Mouse (Mus musculus) ES-Bruce4 (cell line): ENCODE measurements around the gene Zfp831. TPM values are rescaled to one million over a fixed set of nuclear protein-coding genes. Genes with fewer than 3 reads are reported as not detected.

Source experiments
- H3K27ac ChIP-seq: 2 replicates; pipeline ENCODE4 v1.5.1; 2012; ENCODE audit warnings: low read length, inconsistent platforms; ENCODE audit not compliant: insufficient read depth
- H3K27me3 ChIP-seq: 2 replicates; pipeline ENCODE4 v1.6.1; 2012; ENCODE audit warnings: mild to moderate bottlenecking, low read length, inconsistent platforms; ENCODE audit not compliant: control insufficient read depth, poor library complexity, insufficient read depth, severe bottlenecking
- H3K36me3 ChIP-seq: 2 replicates; pipeline ENCODE4 v1.6.1; 2012; ENCODE audit warnings: inconsistent platforms, mild to moderate bottlenecking, low read length, moderate library complexity; ENCODE audit not compliant: control insufficient read depth, poor library complexity, insufficient read depth, severe bottlenecking
- H3K4me1 ChIP-seq: one replicate; pipeline ENCODE4 v1.8.1; 2011; ENCODE audit warnings: low read length; ENCODE audit not compliant: control insufficient read depth, insufficient read depth
- H3K4me3 ChIP-seq: 2 replicates; pipeline ENCODE4 v1.5.1; 2011; ENCODE audit warnings: low read depth, mild to moderate bottlenecking, low read length
- H3K9ac ChIP-seq: 2 replicates; pipeline ENCODE4 v1.6.1; 2012; ENCODE audit warnings: low read depth, mild to moderate bottlenecking, inconsistent platforms; ENCODE audit not compliant: poor library complexity, severe bottlenecking
- H3K9me3 ChIP-seq: replicated peaks from 2 replicates; pipeline ENCODE4 v1.6.1; 2012; ENCODE audit warnings: mild to moderate bottlenecking, low read length, inconsistent platforms; ENCODE audit not compliant: control insufficient read depth, poor library complexity, insufficient read depth, severe bottlenecking
- CTCF ChIP-seq: IDR thresholded peaks from one replicate; pipeline ENCODE4 v1.8.1; 2011; ENCODE audit warnings: low read depth, low read length
- EP300 ChIP-seq: IDR thresholded peaks from 2 replicates; pipeline ENCODE4 v1.6.1; 2011; ENCODE audit warnings: low read depth, low read length; ENCODE audit not compliant: insufficient read depth
- POLR2A ChIP-seq: IDR thresholded peaks from one replicate; pipeline ENCODE4 v1.8.1; 2011; ENCODE audit warnings: low read length; ENCODE audit not compliant: insufficient read depth
- polyA plus RNA-seq: library from polyadenylated mRNA; stranded (reverse); fragments of >200 nt; gene quantifications from 2 replicates; pipeline ENCODE4 v1.2.4, GENCODE M21; 2011; ENCODE audit warnings: low read depth; ENCODE audit not compliant: missing spikeins, insufficient read depth, insufficient read length

The Zfp831 gene
- polyA plus RNA-seq, 1 experiment, result not detected

DNA sequence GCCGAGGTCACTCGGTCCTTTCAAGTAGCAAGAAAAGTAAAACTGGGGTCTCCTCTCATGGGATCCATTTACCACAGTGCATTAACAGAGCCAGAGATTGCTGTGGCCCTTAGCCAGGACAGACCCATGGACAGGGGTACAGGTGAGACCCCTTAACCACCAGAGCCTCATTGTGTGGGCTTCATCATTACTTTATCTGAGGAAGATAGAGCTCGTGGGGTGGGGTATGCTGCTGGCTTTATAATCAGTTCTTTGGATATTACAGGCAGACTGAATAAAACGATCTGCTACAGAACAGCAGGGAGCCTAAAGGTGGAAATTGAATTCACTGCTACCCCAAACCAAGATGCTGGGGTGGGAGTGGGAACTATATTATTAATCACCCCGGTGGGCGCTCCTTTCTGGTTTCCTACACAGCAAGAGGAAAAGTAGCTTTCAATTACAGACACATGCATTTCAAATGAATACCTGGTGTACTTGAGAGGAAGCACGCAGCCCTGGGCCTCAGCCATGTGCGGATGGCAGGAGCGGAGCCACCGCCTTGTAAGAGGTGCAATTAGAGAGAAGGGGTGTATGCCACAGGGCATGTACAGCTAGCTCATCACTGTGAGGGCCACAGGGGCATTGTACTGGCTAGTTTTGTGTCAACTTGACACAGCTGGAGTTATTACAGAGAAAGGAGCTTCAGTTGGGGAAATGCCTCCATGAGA, 83.9 kb downstream of the Zfp831 start:
- Histone ChIP-seq H3K36me3 (no peaks in the 10 kb centered on the region), H3K4me3 (no peak overlapping the region), H3K27ac (no peak overlapping the region), H3K9me3 (no peaks in the 10 kb centered on the region), H3K27me3 (no peaks in the 10 kb centered on the region), H3K9ac (no peak overlapping the region), H3K4me1 (no peaks in the 10 kb centered on the region)
- TF ChIP-seq POLR2A (no peak), EP300 (no peak), CTCF (no peak)

GRCm38 (mm10) chr2:174731939-174732338, 88.6 kb downstream of the Zfp831 start:
- TF ChIP-seq POLR2A (no peak), CTCF (no peak), EP300 (no peak)
- Histone ChIP-seq H3K36me3 (no peaks in the 10 kb centered on the region), H3K27ac (no peak overlapping the region), H3K4me3 (no peak overlapping the region), H3K4me1 (no peaks in the 10 kb centered on the region), H3K27me3 (no peaks in the 10 kb centered on the region), H3K9ac (no peak overlapping the region), H3K9me3 (no peaks in the 10 kb centered on the region)

GRCm38 (mm10) chr2:174735270-174735669, 91.9 kb downstream of the Zfp831 start:
- no peak overlapping the region for H3K4me3 ChIP-seq
- no peaks in the 10 kb centered on the region for H3K9me3 ChIP-seq
- TF ChIP-seq POLR2A, result no peak
- TF ChIP-seq EP300, result no peak
- TF ChIP-seq CTCF, result no peak
- no peaks in the 10 kb centered on the region for H3K36me3 ChIP-seq
- H3K9ac ChIP-seq, result no peak overlapping the region
- H3K27me3 ChIP-seq, result no peaks in the 10 kb centered on the region
- no peak overlapping the region for H3K27ac ChIP-seq
- H3K4me1 ChIP-seq, result no peaks in the 10 kb centered on the region

DNA sequence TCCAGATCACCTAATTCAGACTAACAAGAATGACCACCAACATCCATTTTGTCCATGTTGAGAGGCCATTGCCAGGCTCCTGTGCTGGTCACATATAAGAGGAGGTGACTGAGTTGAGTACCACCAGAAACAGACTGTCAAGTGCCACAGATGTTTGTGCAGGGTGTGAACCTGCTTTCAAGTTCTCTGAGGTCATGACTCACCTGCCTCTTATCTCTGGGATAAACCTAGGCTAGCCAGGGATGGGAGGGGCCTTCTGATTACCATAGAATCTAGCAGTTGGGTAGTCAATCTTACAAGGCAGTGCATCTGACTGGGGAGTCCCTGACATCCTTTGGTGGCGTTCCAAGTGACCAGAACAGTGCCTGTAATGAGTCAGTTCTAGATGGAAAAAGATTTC, 103.8 kb downstream of the Zfp831 start:
- Histone ChIP-seq H3K36me3 (no peaks in the 10 kb centered on the region), H3K27ac (no peak overlapping the region), H3K27me3 (no peaks in the 10 kb centered on the region), H3K9ac (no peak overlapping the region), H3K4me3 (no peak overlapping the region), H3K4me1 (no peaks in the 10 kb centered on the region), H3K9me3 (no peaks in the 10 kb centered on the region)
- no peak for TF ChIP-seq CTCF
- no peak for TF ChIP-seq EP300
- no peak for TF ChIP-seq POLR2A

GRCm38 (mm10) chr2:174748381-174748780, 105.0 kb downstream of the Zfp831 start:
- Histone ChIP-seq H3K9ac (no peak overlapping the region), H3K4me1 (no peaks in the 10 kb centered on the region), H3K36me3 (no peaks in the 10 kb centered on the region), H3K27ac (no peak overlapping the region), H3K4me3 (no peak overlapping the region), H3K9me3 (no peaks in the 10 kb centered on the region), H3K27me3 (no peaks in the 10 kb centered on the region)
- TF ChIP-seq CTCF (no peak), POLR2A (no peak), EP300 (no peak)

DNA sequence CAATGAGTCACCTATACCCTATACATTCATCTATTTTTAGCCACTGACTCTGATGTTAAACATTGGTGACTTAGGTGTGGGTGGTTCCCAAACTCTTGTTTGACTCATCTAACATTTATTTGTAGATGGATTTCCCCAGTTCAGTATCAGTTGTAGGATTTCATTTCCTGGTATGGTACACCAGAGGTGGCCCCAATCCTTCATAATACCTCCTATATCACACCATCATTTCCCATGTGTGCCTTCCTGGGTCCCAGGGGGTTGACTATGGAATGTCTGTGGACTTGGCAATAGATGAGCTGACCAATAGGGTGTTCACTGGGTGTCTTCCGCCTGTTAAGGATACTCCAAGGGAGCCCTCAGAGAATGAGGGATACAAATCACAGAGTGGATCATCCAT, 109.9 kb downstream of the Zfp831 start:
- no peaks in the 10 kb centered on the region for H3K27me3 ChIP-seq
- H3K36me3 ChIP-seq, result no peaks in the 10 kb centered on the region
- no peaks in the 10 kb centered on the region for H3K4me1 ChIP-seq
- no peak overlapping the region for H3K9ac ChIP-seq
- no peak overlapping the region for H3K4me3 ChIP-seq
- TF ChIP-seq POLR2A, result no peak
- no peak for TF ChIP-seq CTCF
- TF ChIP-seq EP300, result no peak
- H3K9me3 ChIP-seq, result no peaks in the 10 kb centered on the region
- H3K27ac ChIP-seq, result no peak overlapping the region
